Mouse (Mus musculus): ENCODE data around the gene Prkrip1. TPM values are rescaled to one million over a fixed set of nuclear protein-coding genes. Genes with fewer than 3 reads are reported as not detected.

Gene Prkrip1
- polyA plus RNA-seq, 1 experiment from 2014 or later: 44.1 TPM

DNA sequence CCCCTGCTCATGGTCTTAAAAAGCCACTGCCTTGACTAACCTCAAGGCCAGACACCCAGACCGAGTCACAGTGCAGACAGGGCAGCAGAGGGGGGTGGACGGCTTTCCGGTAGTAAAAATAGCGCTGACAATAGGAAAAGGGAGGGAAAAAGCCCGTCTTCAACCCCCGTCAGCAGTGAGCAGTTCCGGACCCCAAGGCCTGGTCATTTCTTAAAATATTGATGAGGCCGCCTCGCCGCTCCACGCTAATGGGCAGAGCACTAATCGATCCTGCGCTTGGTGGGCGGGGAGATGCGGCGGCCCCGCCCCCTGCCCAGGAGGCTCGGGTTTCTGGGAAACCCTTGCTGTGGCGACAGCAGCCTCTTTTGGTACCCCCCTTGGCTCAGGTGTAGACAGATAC, 38.8 kb upstream of the Prkrip1 start:
- Histone ChIP-seq H3K9ac (ENCODE audit: low read depth, low read length) (no peak overlapping the region), H3K9me3 (ENCODE audit: control insufficient read depth, low read length) (no peaks in the 10 kb centered on the region), H3K4me2 (ENCODE audit: low read depth, low read length) (peak overlapping the region; percentile 58), H3K4me1 (ENCODE audit: control insufficient read depth, insufficient read depth, low read length) (no peaks in the 10 kb centered on the region; the same call in 1 of the 2 replicates), H3K27ac (ENCODE audit: low read length) (no peak overlapping the region), H3K36me3 (ENCODE audit: control insufficient read depth, insufficient read depth, low read length) (no peaks in the 10 kb centered on the region), H3K27me3 (replicated peaks; ENCODE audit: control insufficient read depth, insufficient read depth, low read length) (no peaks in the 10 kb centered on the region), H3K4me3 (ENCODE audit: low read length) (peak overlapping the region; percentile 32)
- ATAC-seq: no peak
- WGBS: 4% methylated on average over 19 of the region's 19 CpGs

DNA sequence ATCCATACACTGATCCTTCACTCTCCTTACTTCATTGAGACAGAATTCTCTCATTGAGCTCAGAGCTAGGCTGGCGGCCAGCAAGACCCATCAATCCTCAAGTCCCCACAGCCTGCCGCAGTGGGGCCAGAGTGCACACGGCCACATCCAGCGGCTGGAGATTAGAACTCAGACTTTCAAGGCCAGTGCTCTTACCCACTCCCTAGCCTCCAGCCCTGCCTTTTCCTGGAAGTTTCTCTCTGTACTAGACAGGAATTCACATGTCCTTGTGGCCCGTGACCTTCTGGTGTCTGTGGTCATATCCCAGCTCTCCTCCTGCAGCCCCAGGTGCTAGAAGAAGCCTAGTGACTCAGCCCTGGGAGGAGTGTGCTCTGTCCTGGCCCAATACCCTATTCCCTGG, 37.8 kb upstream of the Prkrip1 start:
- H3K4me3 ChIP-seq (ENCODE audit: low read length): no peak overlapping the region
- 74% methylated on average over 5 of the region's 5 CpGs for WGBS
- ATAC-seq: no peak

DNA sequence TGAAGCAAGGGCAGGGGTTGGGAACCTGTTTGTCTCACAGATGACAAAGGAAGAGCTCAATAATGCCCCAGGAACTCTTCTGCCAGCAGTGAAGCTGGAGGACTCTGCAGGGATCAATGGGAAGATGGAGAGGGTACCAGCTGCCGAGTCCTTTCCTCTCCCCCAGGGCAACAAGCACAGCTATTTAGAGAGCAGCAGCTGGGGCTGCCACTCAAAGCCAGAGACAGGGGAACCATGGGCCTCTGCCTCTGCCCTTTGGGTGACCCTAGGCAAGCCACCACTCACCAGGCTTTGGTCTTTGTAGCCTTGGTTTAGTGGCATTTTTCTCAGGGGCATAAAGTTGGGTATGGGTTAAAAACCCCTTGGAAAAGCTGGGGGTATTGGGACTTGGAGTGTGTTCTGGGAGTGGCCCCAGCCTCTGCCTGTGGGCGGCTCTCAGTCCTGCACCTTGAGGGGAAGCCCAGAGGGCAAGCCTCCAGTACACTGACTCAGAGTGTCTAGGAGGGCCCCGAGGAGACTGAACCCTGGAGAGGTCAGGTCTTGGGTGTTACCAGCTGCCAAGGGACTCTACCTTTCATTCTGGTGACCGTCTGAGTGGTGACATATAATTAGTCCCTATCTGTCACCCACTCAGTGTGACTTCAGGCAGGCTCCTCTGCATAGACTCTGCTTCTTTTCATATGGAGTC, 31.7 kb upstream of the Prkrip1 start:
- no peaks in the 10 kb centered on the region for H3K36me3 ChIP-seq (ENCODE audit: control insufficient read depth, insufficient read depth, low read length)
- no peak for ATAC-seq
- 63% methylated on average over 4 of the region's 4 CpGs for WGBS
- H3K4me3 ChIP-seq (ENCODE audit: low read length): no peak overlapping the region
- H3K4me1 ChIP-seq (ENCODE audit: control insufficient read depth, insufficient read depth, low read length): no peaks in the 10 kb centered on the region
- H3K27ac ChIP-seq (ENCODE audit: low read length): no peak overlapping the region
- H3K9me3 ChIP-seq (ENCODE audit: control insufficient read depth, low read length): no peaks in the 10 kb centered on the region
- no peak overlapping the region for H3K4me2 ChIP-seq (ENCODE audit: low read depth, low read length)
- peaks cover 7% of the 10 kb centered on the region; the same call in 1 of the 2 replicates for H3K27me3 ChIP-seq (replicated peaks; ENCODE audit: control insufficient read depth, insufficient read depth, low read length)
- H3K9ac ChIP-seq (ENCODE audit: low read depth, low read length): no peak overlapping the region

More for the DNA sequence above, 37.8 kb upstream of the Prkrip1 start:
- Histone ChIP-seq H3K4me1 (ENCODE audit: control insufficient read depth, insufficient read depth, low read length) (no peaks in the 10 kb centered on the region; the same call in 1 of the 2 replicates), H3K4me2 (ENCODE audit: low read depth, low read length) (no peak overlapping the region), H3K36me3 (ENCODE audit: control insufficient read depth, insufficient read depth, low read length) (no peaks in the 10 kb centered on the region), H3K27ac (ENCODE audit: low read length) (no peak overlapping the region), H3K9ac (ENCODE audit: low read depth, low read length) (no peak overlapping the region), H3K27me3 (replicated peaks; ENCODE audit: control insufficient read depth, insufficient read depth, low read length) (peaks cover 5% of the 10 kb centered on the region; the same call in 1 of the 2 replicates), H3K9me3 (ENCODE audit: control insufficient read depth, low read length) (no peaks in the 10 kb centered on the region)

DNA sequence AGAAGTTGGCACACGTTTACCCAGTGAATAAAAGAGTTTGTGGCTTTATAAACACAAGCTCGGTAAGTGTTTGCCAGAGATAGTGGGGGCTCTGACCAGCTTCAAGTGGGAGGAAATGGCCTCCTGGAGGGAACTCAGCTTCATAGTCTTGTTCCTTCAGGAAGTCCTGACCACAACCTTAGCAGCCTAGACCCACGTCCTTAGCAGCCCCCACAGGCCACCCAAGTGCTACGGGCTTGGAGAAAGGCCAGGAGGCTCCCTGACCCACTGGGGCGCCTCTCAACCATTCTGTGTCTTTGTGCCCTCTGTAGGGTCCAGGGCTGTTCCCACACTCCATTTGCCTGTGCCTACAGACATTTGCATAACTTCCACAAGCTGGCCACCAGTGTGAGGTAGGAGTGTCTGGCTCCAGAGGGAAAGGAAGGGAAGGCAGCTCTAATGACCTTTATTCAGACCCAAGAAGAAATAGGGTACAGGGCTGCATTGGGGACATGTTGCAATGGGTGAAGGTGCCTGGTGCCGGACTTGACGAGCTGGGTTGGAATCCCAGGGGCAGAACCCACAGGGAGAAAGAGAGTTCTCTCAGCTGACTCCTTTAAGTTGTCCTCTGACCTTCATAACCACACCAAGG, 27.6 kb upstream of the Prkrip1 start:
- Histone ChIP-seq H3K36me3 (ENCODE audit: control insufficient read depth, insufficient read depth, low read length) (no peaks in the 10 kb centered on the region), H3K27me3 (replicated peaks; ENCODE audit: control insufficient read depth, insufficient read depth, low read length) (0 out of 2 replicates have a peak, but pooled peaks cover 2% of the 10 kb centered on the region), H3K9me3 (ENCODE audit: control insufficient read depth, low read length) (no peaks in the 10 kb centered on the region), H3K4me1 (ENCODE audit: control insufficient read depth, insufficient read depth, low read length) (no peaks in the 10 kb centered on the region), H3K4me3 (ENCODE audit: low read length) (no peak overlapping the region), H3K27ac (ENCODE audit: low read length) (no peak overlapping the region), H3K9ac (ENCODE audit: low read depth, low read length) (no peak overlapping the region), H3K4me2 (ENCODE audit: low read depth, low read length) (no peak overlapping the region)
- 66% methylated on average over 7 of the region's 7 CpGs for WGBS
- ATAC-seq: no peak

DNA sequence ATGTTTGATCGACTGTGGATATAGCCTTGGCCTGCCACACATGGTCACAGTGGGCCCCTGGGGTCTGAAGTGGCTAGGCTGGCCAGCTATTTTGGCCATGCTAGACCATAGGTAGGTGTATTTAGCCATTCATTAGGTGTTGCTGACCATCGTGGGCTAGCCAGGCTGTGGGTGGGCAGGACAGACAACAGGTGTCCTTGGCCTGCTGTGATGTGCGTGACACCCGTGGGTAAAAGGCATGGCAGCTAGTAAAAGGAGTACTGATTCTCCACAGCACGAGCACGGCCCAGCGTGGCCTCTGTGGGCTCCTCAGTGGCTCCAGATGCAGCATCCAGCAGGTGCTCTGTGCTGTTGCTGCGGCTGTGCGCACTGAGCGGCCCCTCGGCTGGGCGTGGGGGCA, 19.8 kb upstream of the Prkrip1 start:
- no peak overlapping the region for H3K4me2 ChIP-seq (ENCODE audit: low read depth, low read length)
- H3K4me1 ChIP-seq (ENCODE audit: control insufficient read depth, insufficient read depth, low read length): peaks cover 4% of the 10 kb centered on the region; the same call in 1 of the 2 replicates
- no peak overlapping the region for H3K4me3 ChIP-seq (ENCODE audit: low read length)
- no peak overlapping the region for H3K27ac ChIP-seq (ENCODE audit: low read length)
- no peaks in the 10 kb centered on the region for H3K27me3 ChIP-seq (replicated peaks; ENCODE audit: control insufficient read depth, insufficient read depth, low read length)
- H3K36me3 ChIP-seq (ENCODE audit: control insufficient read depth, insufficient read depth, low read length): no peaks in the 10 kb centered on the region
- WGBS: 77% methylated on average over 12 of the region's 12 CpGs
- H3K9ac ChIP-seq (ENCODE audit: low read depth, low read length): no peak overlapping the region
- ATAC-seq: no peak
- H3K9me3 ChIP-seq (ENCODE audit: control insufficient read depth, low read length): no peaks in the 10 kb centered on the region; the same call in 1 of the 2 replicates

DNA sequence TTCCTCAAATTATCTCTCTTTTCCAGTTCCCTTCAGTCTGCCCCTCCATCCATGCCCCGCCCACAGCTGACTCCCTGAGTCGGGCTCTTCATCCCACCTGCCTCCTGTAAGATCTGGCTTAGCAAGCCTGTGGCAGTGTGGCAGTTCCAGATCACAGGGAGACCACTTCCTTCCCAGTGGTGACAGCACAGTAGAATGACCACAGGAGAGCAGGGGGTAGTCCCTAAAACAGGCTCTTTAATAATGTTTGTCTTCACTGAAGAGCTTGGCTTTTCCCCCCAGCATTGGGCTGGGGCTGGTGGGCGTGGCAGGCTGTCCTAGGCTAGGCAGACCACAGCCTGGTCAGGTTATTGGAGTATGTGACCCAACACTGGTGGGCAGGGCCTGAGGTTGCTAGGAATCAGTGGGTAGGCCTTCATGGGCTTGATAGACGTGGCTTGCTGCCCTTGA, 19.2 kb upstream of the Prkrip1 start:
- Histone ChIP-seq H3K9ac (ENCODE audit: low read depth, low read length) (no peak overlapping the region), H3K27me3 (replicated peaks; ENCODE audit: control insufficient read depth, insufficient read depth, low read length) (no peaks in the 10 kb centered on the region), H3K4me2 (ENCODE audit: low read depth, low read length) (no peak overlapping the region), H3K4me3 (ENCODE audit: low read length) (no peak overlapping the region), H3K4me1 (ENCODE audit: control insufficient read depth, insufficient read depth, low read length) (peaks cover 4% of the 10 kb centered on the region; the same call in 1 of the 2 replicates), H3K9me3 (ENCODE audit: control insufficient read depth, low read length) (no peaks in the 10 kb centered on the region; the same call in 1 of the 2 replicates), H3K36me3 (ENCODE audit: control insufficient read depth, insufficient read depth, low read length) (no peaks in the 10 kb centered on the region), H3K27ac (ENCODE audit: low read length) (no peak overlapping the region)
- no peak for ATAC-seq
- 64% methylated on average over 4 of the region's 4 CpGs for WGBS

DNA sequence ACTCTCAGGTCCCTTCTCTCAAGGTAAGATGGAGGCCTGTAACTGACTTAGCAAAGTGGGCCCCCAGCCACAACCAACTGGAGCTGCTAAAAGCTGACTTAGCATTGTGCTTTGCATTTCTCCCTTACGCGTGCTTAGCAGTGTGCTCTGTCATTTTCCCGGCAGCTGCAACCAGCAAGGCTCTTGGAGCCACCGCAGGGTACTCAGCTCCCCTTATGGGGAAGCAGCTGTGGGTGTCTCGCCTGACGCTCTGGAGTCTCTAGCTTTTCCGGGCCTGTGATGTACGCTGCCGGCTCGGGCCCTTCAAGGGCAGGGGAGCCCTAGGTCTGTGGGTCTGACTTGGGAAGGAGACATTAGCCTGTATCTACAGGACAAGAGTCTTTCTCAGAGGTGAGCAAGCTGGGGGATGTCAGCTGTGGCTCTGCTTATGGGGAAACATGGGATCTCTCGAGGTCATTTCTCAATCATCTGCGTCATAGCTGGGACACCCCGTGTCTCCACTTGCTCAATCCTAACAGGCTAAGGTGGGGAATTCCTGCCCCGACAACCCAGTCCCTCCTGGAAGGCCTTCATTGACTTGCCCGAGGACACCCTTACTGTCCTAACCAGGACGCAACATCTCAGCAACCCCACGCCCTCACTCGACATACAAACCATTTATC, 18.4 kb upstream of the Prkrip1 start:
- Histone ChIP-seq H3K36me3 (ENCODE audit: control insufficient read depth, insufficient read depth, low read length) (no peaks in the 10 kb centered on the region), H3K4me1 (ENCODE audit: control insufficient read depth, insufficient read depth, low read length) (peaks cover 4% of the 10 kb centered on the region; the same call in 1 of the 2 replicates), H3K9me3 (ENCODE audit: control insufficient read depth, low read length) (no peaks in the 10 kb centered on the region; the same call in 1 of the 2 replicates), H3K4me2 (ENCODE audit: low read depth, low read length) (no peak overlapping the region), H3K4me3 (ENCODE audit: low read length) (no peak overlapping the region), H3K27ac (ENCODE audit: low read length) (no peak overlapping the region), H3K27me3 (replicated peaks; ENCODE audit: control insufficient read depth, insufficient read depth, low read length) (no peaks in the 10 kb centered on the region), H3K9ac (ENCODE audit: low read depth, low read length) (no peak overlapping the region)
- 80% methylated on average over 18 of the region's 18 CpGs for WGBS
- no peak for ATAC-seq

DNA sequence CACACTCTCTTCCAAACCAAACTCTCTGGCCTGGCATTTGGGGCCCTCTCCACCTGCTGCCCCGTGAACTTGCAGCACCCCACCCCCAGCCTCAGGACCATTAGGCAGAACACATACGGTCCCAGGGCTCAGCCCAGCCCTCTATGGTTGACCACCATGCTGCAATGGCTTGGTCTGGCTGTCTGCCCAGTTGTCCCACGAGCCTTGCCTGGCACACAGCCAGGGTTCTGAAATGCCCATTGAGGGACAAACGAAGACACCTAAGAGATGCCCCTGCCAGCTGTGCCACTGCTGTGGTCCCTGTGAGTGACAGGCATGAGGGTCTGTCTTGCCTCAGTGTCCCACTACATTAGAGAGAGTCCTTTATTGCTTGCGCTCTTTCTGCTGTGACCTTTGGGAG, 17.2 kb upstream of the Prkrip1 start:
- H3K27me3 ChIP-seq (replicated peaks; ENCODE audit: control insufficient read depth, insufficient read depth, low read length): no peaks in the 10 kb centered on the region
- ATAC-seq: no peak
- no peaks in the 10 kb centered on the region for H3K36me3 ChIP-seq (ENCODE audit: control insufficient read depth, insufficient read depth, low read length)
- H3K9ac ChIP-seq (ENCODE audit: low read depth, low read length): no peak overlapping the region
- H3K27ac ChIP-seq (ENCODE audit: low read length): no peak overlapping the region
- WGBS: 74% methylated on average over 5 of the region's 5 CpGs
- H3K4me3 ChIP-seq (ENCODE audit: low read length): no peak overlapping the region
- H3K4me2 ChIP-seq (ENCODE audit: low read depth, low read length): no peak overlapping the region
- H3K9me3 ChIP-seq (ENCODE audit: control insufficient read depth, low read length): no peaks in the 10 kb centered on the region; the same call in 1 of the 2 replicates
- H3K4me1 ChIP-seq (ENCODE audit: control insufficient read depth, insufficient read depth, low read length): peaks cover 4% of the 10 kb centered on the region; the same call in 1 of the 2 replicates

DNA sequence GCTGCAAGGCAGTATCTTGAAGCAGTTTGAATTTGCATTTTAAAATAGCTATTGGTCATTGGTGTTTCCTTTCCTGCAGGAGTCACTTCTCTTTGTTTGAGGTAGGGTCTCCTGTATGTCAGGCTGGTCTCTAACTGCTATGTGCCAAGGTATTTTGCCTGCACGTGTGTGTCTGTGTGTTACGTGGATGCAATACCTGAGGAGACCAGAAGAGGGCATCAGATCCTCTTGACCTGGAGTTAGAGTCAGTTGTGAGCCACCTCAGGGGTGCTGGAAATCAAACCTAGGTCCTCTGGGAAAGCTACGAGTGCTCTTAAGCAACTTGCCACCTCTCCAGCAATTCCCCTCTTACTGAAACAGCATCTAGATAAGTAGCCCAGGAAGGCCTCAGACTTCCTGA, 16.4 kb upstream of the Prkrip1 start:
- Histone ChIP-seq H3K36me3 (ENCODE audit: control insufficient read depth, insufficient read depth, low read length) (no peaks in the 10 kb centered on the region), H3K9ac (ENCODE audit: low read depth, low read length) (no peak overlapping the region), H3K9me3 (ENCODE audit: control insufficient read depth, low read length) (no peaks in the 10 kb centered on the region; the same call in 1 of the 2 replicates), H3K4me3 (ENCODE audit: low read length) (no peak overlapping the region), H3K4me1 (ENCODE audit: control insufficient read depth, insufficient read depth, low read length) (peaks cover 4% of the 10 kb centered on the region; the same call in 1 of the 2 replicates), H3K27ac (ENCODE audit: low read length) (no peak overlapping the region), H3K4me2 (ENCODE audit: low read depth, low read length) (no peak overlapping the region), H3K27me3 (replicated peaks; ENCODE audit: control insufficient read depth, insufficient read depth, low read length) (no peaks in the 10 kb centered on the region)
- 89% methylated on average over 3 of the region's 3 CpGs for WGBS
- ATAC-seq: no peak

Data from intestine, embryonic 16.5 days (tissue).